Mouse (Mus musculus) frontal cortex, postnatal 10 days (tissue): ENCODE measurements at regions not wholly inside any gene's neighbourhood (a gene's known extent, or its start where the extent isn't known, plus 50 kb on each side); places are given as distances from the start of the nearest gene placed in this dataset.
A peak's percentile ranks its signal among the peaks of the same experiment; 100 is the strongest.

ENCODE experiments used
- DNase-seq, 2 experiments: peaks; one replicate each; pipeline ENCODE4 v3.0.0; 2022; ENCODE audit warnings: low spot score in 2 of 2, mixed read lengths in 1 of 2

DNA sequence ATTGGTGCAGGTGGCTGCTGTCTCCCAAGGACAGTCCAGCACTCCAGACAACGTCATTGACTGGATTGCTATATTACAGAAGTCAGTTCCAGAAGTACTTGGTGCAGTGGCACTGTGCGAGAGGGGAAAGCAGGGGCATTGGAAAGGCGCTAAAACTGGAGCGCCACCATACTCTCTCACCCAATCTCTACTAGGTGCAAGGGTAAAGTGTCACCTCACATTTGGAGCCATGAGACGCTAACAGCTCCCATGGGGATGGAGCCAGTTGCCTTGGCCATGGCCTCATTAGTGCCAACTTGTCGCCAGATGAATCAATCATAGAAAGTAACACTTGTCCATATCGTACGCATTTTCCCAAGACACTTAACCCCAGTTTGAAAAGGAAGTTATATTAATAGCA lies 1617.2 kb upstream of the Gulo start:
- no peak for DNase-seq

DNA sequence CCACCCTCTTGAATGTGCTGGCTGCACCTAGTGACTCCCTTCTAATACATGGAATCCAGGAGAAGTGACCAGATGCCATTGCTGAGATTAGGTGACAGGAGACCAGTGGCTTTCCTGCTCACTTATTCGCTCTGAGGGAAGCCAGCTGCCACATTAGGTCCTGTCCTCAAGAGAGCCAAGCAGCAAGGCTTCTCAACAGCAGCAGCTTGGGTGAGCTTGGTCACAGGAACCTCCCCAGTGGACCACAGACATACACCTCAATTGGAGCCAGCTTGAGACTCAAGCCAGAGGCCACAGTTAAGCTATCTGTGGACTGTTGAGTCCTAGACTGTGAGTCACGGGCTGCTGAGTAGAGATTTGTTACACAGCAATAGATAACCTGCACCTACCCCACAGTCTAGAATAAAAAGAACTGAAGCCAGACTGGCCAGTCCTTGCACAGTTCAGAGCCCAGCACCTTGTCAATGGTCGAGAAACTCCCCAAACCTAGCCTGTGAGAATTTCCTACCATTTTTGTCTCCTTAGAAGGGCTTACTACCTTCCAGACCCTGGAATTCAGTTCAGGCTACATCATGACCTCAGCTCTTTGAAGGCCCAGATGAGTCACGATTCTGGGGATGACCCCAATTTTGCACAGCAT lies 1615.0 kb upstream of the Gulo start:
- DNase-seq = no peak

DNA sequence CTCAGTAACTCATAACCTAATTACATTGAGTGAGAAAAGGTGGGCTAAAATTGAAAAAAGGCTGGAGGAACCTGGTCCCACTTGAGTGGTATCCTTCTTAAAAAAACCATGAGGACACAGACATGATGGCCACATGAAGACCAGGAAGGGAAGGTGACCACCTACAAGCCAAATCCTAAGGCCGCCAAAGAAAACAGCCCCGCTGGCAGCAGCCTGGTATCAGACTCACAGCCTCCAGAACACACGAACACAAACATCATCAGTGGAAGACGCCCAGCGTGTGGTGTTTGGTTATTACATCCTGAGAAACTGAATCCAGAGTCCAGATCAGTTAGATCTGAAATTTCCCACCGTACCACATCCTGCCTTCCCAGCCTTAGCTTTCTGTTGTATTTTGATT lies 1613.9 kb upstream of the Gulo start:
- no peak for DNase-seq

DNA sequence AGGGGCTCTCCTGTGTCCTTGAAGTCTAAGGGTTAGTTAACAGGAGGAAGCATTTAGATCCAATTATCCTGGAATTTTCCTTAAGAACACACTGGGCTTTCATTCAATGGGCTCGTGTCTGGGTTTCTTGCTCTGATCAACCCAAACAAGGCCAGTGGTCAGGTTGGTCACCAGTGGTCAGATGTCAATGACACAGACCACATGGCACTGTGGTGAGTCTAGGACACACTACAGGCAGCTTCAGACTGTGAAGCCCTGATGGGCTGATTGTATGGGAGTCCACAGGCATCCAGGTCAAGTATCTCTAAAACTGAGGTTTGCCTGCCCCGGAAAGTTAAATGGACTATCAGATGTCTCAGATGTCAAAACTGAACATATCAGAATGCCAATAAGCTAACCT lies 1612.5 kb upstream of the Gulo start:
- no peak for DNase-seq

DNA sequence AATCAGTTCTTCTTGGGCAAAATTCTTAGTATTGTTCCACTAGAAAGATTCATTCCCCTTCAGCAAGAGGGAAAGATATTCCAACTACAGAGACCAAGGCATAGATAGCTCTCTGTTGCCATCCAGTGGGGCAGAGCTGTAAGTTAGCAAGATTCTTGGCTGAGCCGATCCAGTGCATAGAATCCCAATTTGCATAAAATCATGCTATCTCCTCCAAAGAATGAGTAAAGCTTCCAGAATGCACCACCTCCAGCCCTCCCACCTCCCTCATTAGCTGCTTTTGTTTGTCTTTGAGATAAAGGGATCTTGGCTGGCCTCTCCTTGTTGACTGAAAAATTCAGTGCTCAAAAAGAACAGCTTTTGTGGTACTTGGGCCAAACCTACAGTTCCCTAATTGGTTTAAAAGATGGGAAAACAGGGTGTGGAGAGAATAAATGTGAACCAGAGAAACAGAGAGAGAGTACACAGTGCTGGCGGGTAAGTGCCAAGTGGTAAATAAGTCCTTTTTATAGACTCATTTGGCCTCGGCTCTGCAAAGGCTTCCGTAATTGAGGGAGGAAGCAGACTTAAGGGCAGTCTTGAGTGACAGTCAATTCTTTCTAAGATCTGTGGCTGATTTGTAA lies 1612.0 kb upstream of the Gulo start:
- peak; percentile 29 to 59 for DNase-seq

DNA sequence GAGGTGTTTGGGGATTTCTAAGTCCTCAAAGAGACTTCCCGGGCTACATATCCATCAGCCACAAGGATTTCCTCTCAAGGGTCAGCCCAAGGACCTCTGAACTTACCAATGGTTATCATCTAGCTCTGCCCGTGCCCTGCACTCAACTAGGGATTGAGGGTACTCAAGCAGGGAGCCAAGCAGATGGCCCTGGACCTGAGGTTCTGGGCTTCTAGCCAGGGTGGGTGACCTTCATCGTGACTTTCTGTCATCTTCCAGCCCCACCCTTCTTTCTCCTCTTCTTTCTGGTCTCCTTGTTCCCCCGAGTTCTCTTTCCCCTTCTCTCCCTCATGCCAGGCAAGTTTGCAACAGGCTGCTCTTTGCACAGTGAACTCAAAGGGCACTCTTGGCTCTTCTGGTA lies 1610.6 kb upstream of the Gulo start:
- no peak for DNase-seq

DNA sequence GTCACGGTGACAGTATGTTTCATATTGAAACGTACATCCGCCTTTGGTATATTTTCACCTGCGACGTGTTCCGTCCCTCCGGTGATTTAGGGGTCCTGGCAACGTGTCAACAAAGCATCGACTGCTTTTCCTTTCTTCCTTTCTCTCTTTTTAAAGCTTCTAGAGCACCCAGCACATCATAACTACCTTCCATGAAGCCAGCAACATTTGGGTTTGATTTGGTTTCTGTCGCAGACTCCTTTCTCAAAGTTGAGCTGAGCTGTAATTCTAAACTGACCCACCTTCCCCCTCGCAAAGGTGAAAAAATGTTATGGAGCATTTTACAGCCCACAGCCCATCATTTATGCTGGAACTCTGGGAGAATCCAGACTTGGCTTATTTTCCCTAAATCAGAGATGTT lies 1605.4 kb upstream of the Gulo start:
- no peak for DNase-seq

DNA sequence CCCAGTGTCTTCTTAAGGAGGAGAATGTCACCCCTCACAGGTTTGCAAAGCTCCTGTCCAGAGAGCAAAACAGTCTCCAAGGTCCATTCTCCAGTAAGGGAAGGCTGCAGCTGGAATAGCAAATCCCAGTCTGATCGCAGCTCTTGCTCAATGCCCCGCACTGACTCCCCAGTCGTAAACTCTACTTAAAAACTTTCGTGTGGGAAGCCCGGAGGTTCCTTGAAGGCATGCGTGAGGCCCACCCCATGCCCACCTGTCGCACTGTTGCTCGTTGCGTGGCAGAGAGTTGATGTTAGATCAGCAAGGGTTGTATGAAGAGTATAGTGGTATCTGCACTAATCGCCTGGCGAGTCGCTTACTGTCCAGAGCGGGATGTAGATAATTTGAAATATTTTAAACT lies 1604.7 kb upstream of the Gulo start:
- no peak for DNase-seq

DNA sequence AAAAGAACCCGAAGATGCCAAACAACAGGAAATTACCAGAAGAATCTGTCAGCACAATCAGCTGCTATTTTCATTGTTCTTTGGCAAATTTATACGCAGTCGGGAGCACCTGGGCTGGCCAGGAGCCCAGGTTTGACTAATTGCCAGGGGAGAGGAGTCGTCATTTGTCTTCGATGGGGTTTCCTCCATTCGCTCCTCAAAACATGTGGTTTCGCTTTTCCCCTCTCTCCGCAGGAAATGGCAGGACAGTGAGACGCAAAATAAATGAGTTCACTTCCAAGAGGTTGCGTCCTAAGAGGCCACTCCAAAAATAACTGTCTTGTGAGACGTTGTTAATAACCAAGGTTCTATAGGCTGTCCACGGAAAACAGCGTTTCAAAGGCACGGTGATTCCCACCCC lies 1604.2 kb upstream of the Gulo start:
- no peak for DNase-seq

DNA sequence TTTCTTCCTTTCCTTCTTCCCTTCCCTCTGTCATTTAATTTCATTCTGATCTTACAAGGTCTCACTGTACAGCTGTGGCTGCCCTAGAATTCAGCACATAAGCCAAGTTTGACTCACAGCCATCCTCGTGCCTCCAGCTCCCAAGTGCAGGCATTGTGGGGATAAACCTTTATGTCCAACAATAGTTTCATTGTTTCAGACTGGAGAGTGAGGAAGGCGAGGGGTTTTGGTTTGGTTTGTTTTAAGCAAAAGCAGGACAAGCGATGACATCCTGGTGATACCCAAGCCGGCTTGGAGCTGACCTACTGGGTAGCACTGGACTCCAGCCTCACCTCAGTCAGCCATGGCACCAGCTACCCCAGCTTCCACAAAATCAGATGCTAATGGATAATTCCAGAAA lies 1603.5 kb upstream of the Gulo start:
- no peak for DNase-seq

DNA sequence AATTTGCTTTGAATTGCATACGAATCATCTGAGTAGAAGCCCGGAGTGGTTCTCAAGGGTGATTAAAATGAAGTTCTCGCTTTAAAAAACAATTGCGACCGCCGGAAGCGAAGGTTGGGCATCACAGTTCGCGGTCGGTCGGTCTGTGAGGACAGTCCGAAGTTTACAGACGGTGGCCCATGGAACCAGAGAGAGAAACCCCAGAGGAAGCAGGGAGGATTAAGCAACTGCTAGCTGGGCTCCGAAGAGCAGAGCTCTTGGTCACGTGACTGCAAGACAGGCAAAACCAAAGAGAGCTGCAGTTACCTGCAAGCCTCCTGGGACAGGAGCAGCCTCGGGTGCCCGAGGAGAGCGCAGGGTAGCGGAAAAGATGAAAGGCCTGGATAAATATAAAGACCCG lies 1599.3 kb upstream of the Gulo start:
- DNase-seq = no peak

DNA sequence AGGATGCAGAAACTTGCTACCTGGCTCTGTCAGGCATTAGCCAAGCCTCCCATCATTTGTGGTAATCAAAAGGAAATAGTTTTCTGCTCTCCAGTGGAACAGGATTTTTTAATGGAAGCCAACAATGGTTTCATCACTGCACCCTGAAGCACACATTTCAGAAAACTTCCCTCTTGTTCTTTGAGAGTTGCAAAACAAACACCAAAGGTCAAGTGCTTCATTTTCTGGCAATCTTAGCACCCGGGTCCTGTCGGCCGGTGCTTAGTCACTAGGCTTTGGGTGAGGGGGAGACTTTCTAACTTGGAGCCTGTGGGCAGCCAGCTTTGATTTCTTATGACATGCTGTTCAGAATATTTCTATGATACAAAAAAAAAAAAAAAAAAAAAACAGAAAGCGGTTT lies 1594.0 kb upstream of the Gulo start:
- DNase-seq = no peak

DNA sequence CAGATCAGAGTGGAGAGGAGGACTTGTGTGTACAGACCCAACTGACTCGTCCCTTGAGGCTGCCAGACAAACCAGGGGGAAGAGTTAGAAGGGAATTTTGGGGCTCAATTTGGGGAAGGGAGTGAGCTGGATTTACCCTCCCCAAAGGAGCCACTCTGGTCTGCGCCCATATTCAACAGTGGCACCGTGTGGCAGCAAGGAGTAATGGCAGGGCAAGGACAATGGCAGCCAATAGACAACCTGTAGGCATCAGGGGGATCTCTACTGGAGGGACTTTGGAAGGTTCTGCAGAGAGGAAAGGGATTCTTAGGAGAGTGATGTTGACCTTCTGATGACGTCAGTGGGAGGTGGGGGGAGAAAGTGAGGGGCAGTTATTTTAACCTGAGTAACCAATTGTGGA lies 1590.7 kb upstream of the Gulo start:
- no peak for DNase-seq

DNA sequence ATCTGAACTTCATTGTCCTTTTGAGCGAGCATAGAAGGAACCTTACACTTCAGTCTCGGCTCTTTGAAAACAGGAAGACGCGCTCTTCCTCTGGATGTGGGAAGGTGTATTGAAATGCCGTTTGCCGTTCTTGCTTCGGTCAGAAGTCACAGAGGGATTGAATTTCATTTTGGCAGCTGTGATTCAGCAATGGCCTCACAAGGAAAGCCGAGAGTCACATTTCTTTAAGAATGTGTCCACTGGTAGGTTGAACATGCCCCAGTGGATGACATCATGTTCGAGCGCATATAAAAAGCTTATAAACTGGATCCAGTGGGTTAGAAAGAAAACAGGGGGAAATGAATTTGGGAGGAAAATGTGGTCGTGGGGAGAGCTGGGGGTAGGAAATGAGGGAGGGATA lies 1579.6 kb upstream of the Gulo start:
- no peak for DNase-seq

DNA sequence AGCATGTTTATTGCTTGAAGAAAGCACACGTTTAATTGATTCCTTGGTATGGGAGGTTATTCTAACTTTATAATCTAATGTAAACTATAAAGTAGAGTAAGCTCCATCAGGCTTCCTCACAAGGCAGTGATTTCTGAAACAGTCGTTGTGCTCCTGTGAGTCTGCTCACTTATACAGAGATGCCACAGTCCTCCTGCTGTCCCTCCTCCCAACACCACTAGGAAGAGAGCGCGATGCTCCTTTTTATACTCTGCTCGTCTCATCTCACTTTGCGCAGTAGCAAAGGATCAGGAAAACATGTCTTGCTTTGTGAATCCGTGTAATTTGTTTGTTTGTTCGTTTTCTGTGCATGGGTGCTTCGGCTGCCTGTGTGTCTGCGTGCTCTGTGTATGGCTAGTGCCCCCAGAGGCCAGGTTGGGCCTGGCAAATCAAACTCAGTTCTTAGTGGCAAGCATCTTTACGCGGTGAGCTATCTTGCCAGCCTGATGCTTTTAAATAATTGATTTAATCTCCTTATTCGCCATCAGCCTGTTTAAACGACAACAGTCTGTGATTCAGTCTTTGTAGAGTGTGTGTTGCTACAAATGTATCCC lies 1575.5 kb upstream of the Gulo start:
- no peak for DNase-seq

DNA sequence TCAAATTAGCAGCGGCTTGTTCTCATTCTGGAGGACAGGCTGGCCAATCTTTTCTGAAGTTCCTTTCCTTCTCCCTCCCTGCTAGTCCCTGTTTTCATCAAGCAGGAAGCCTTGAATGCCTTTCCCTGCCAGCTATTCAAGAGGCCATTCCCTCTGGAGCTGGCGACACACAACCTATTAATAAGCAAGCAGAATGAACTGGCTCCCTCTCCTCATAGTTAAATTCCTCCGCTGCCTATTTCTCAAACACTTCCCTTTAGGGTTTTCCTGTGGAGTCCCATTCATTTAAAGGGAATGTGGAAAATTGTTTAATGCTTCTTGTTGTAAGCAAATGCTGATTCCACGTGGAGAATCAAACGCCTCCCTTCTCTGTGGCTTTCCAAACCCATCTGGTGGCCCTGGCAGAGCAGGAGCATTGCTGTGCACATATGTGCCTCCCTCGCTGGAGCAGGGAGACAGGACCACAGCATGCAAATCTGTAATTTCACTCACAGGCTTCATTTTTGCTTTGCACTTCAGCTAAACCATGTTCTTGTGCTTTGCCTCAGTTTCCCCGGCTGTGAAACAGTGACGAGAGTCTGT lies 1573.3 kb upstream of the Gulo start:
- DNase-seq = no peak

DNA sequence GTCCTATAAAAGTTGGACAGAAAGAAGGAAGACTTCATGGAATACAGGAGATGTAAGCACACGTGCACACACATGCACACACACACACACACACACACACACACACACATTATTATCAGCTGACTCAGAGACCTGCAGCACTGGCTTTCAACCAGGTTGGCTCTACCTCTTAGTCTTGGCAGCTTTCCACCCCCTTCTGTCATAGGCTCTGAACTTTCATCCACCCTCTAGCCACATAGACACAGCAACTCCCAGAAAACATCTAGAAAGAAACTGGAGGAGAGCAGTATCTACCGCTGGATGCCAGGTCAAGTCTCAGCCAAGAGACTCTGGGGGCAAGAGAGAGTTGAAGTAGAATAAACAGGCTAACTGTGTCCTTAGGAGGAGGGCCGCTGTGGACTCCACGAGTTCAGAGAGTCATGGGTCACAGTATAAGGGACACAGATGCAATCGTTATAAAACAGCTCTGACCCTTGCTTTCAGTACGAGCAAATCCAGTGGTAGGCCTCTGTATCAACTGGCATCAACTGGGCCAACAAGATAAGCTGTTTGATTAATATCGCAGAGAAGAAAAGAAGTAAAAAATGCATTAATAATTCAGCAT lies 1565.4 kb upstream of the Gulo start:
- DNase-seq = no peak

DNA sequence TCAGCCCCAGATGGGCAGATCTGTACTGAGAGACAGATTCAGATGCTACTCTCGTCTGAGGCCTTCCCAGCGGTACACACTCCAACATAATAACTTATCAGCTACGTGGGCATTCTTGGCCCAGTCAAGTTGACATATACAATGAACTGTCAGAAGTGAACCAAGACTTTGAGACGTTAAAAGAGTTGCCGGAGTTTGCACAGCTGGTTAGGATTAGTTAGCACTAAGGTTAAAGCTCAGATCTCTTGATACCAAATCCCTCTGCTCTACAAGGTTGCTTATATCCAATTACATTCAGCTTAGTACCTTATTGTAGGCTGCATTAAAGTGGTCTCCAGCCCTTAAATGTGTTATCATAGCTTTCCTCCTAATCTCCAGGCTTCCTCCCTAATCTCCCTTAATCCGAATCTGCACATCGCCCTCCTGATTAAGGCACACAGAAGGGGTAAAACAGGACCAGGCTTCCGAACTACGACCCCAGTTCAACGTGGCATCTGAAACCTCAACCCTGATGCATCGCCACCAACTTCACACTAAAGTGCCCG lies 1564.5 kb upstream of the Gulo start:
- no peak for DNase-seq

DNA sequence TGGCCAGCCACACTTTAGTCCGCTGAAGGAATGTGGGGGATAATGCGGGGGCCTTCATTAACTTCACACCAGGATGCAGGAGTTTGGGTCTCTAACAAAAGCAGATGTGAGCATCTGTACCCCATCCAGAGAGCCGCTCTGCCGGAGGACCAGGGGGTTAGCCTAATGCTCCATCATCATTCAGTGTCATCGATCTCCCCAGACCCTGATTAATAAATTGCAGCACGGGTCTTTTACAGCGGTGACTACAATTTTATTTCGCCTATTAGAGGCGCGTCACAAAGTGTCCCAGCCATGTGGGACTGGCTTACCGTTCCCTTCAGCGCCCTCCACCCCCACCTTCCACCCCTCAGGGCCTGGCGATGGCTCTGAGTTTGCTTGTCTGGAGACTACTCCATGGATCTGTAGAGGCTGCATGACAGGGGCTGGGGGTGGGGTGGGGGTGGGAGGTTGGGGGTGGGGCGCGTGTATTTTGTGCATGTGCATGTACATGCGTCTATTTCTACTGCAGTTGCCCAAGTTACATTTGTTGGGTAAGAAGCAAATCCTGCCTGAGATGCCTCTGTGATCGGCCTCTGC lies 1560.8 kb upstream of the Gulo start:
- DNase-seq = no peak

DNA sequence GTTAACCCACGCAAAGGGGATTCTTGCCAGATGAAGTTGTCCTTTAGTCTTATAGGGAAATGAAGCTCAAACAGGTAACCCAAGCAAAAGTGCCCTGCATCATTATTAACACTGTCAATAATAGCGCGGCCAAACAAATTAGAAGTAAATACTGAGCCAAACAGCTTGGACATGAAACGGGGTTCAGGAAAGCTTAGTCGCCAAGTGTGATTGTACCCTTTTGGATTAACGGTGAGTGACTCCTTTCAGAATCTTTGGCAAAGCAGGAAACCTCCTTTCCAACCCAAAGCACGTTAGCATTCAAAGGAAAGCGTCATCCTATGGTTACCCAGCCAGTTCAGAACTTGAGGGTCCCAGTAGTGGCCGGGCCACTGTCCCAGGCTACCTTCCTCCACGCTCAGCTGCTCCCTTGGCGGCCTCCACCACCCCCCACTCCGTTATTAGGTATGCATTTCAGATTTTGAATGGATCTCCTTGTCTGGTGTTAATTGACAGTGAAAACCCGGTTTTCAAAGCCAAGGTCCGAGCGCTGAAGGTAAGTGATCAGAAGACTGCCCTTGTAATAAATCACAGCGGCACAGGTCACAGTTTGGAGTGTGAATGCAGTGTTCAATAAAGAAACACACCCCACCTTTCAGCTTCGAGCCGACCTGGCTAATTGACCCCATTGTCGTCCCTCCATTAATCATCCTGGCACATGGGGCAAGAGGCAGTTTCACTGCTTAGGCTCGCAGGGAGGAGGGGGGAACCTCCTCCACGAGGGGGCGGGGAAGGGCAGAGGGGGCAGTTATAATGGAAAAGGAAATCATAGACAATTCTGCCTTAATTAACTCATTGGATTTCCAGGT lies 1560.1 kb upstream of the Gulo start:
- no peak for DNase-seq

DNA sequence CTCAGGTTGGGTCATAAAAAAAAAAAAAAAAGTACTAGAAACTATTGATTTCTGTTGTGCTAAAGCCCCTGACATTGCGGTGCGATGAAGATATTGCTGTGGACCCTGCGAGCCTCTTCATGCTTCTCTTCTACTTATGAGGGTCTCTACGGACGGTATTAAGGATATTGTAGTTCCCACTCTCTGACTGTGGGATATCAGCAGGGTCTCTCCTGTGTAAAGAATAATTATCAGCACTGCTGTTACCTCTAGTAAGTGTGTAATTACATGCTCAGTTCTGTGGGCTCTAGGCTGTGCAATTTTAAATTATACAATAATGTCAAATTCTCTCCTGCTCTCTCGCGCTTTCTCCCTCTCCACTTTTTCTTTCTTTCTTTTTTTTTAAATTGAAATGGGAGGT lies 1545.9 kb upstream of the Gulo start:
- no peak for DNase-seq
